Mouse (Mus musculus) megakaryocyte-erythroid progenitor cell, adult 5-6 weeks (primary cell): ENCODE measurements around the gene Atg10. TPM values are rescaled to one million over a fixed set of nuclear protein-coding genes. Genes with fewer than 3 reads are reported as not detected.
A peak's percentile ranks its signal among the peaks of the same experiment; 100 is the strongest.

Experiments
- ATAC-seq: replicated peaks from 2 replicates; pipeline ENCODE4 v1.8.0; 2016; ENCODE audit warnings: mild to moderate bottlenecking, inconsistent platforms; ENCODE audit not compliant: severe bottlenecking, poor library complexity, low FRiP score, low TSS enrichment
- total RNA-seq, 2 experiments: library from RNA; stranded (forward) in 1 of 2; stranded (reverse) in 1 of 2; fragments of 200-1000, 215-1000 nt in 1 of 2; fragments of >200 nt in 1 of 2; fragmentation: Nextera tagmentation in 1 of 2; gene quantifications; 2 replicates each; pipeline ENCODE4 v1.2.3; 2014 to 2017

Atg10 gene
- total RNA-seq, 2 experiments from 2014 or later, result 3.9 to 5.4 TPM

DNA sequence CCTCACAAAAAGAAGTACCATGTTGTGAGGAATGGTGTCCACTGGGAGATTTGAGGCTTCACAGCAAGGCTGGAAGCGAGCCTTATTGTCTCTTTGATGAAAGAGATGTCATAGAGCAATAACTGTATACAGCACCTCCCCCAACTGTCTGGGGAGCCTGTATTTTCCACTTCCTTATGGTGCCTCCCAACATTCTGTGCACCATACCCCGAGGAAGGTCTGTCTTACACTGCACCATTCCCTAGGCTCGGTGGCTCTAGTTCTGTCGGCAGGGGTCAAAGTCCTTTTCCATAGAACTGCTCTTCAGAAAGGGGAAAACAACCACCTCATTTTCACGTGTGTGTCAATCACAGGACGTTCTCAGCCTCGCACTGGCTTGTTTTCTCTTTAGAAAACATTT is 69.1 kb downstream of the Atg10 start:
- no peak for ATAC-seq

DNA sequence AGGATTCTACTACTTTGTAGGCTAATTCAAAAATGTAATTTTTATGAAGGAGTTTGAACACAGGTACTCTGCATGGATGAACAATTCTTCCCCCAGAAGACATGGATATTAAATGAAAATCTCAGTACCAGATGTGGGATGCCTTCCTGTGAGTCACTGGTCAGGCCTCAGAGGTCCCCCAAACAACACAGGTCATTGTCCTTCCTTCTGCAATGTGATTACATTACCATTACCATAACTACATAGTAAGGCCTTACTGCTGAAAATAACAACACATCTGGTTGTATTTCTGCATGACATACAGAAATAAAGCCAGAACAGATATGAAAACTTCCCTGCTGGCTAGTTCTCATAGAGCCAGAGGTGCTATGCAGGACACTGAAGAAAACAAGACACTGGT is 87.4 kb downstream of the Atg10 start:
- ATAC-seq, result no peak

DNA sequence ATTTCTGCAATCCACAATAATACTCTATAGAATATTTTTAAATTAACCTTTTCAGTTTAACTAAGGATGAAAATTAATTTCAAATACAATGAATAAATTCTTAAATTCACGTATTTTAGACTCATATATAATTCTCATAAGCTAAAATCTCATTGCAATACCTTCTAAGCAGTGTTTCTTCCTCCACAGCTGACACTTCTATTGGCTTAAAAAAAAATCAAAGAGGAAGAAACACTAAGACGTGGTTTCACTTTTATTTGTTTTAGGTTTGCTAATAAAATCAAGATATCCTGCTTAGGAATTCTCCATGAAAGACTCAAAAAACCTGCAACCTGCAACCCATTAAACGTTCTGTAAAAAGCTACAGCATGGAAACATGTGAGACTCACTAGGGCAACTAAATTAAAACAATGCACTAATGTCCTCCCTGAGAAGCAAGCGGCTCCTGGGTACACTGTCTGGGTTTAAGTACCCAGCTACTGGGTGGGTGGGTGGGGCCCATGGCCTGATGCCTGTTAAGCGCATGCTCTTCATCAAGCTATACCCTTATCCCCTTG is 90.4 kb downstream of the Atg10 start:
- no peak for ATAC-seq

DNA sequence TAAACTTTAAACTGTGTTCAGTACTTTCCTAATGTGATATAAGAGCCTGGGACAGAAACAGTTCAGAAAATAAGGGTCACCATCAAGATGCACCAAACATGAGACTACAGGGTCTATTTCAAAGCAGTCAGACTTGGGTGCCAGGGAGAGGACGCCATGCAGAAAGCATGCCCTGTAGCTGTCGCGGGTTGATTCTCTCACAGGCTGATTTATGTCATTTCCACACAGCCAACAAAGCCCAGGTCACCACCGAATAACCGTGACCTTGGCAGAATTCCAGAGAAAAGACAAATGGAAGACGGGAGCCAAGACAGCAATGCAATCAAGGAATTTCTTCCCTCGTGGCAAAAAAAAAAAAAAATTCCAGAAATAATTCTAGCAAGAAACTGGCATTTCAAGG is 94.7 kb downstream of the Atg10 start:
- no peak for ATAC-seq

DNA sequence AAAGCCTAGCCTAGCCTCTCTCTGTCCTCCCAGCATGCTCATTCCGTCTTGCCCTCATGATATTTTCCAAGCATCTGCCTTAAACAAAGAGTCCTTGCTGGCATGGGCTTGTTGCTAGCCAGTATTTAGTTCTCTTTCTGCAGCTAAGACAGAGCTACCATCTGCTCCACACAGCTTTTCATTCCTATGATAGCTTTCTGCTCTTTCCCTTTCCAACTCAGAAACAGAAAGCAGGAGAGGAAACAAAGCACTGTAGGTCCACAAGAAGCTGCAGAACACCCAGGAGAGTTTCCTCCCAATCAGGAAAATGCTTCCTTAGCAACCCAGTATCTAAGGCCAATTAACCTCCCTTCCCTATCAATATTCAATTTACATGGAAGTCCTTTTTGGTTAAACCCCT is 95.2 kb downstream of the Atg10 start:
- no peak for ATAC-seq

DNA sequence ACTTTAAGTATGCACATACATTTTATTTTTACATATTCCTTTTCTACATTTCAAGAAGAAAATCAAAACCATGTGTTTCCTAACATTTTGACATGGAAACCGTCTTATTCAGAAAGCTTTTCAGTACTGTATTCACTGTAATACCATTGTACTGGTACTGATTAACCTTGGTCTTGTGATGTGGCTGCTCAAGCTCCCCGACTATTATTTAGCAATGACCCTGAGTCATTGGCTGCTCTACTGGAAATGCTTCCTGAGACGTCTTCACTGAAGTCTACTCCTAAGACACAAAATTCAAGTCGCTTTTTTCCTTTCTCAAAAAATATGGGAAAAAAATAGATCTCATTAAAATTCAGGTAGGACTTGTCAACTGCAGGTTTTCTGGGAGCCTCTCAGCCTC is 105.6 kb downstream of the Atg10 start:
- ATAC-seq, result no peak

DNA sequence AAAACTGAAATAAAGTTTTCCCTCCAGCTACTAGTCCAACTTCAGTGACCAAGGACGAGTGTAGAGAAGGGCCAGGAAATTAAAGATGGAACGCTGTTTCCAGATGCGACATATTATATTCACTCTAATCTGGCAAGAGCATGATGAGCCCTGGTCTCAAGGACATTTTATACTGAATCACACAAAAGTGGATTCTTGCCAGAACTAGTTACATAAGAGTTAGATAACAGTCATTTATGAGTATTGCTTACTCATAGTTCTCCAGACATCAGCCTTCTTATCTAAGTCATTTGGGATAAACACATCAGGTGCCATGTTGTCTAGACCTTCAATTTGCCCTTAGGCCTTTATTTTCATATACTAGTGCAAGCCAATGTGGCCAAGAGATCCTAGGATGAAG is 108.9 kb downstream of the Atg10 start:
- no peak for ATAC-seq

DNA sequence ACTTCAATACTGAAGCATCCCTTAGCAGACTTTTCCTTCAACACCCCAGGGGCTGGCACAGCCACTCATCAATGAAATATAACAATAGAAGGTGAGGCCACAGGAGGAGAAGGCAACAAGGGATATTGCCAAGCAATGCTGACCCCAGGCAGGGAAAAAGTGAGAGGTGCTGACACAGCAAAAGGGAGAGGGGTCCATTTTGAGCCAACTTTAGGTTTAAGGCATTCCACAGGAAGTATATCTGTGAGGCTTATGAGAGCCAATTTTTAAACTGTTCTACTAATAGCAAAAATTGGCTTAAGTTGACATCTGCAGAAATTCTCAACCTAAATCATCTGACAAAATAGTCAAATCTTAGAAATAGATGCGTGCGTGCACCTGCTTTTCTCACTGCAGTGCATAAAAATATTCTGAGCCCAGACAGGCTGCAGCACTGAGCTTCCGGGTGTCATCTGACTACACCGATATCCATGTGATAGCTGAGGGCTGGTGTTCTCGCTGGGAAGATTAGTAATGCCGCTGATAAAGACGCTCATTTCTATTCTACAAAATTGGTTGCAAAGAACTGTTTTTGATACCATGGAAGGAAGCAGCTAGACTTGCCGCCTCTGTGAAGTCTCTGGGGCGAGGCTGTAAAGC is 116.3 kb downstream of the Atg10 start:
- ATAC-seq, result no peak

DNA sequence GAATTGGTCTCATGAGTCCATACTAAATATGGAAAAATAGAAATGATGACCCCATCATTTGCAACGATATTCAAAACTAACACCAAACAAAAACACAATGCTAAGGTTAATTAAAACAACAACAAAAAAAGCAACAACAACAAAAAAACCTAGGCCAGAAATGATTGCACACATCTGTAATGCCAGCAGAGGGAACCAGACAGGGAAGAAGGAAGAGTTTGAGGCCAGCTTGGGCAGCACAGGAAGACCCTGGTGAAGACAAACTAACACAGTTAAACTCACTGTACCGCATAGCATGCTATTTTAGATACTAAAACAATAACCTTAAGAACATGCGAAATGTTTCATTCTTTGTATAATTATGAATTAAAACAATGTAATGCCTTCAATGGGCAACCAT is 121.5 kb downstream of the Atg10 start:
- no peak for ATAC-seq

DNA sequence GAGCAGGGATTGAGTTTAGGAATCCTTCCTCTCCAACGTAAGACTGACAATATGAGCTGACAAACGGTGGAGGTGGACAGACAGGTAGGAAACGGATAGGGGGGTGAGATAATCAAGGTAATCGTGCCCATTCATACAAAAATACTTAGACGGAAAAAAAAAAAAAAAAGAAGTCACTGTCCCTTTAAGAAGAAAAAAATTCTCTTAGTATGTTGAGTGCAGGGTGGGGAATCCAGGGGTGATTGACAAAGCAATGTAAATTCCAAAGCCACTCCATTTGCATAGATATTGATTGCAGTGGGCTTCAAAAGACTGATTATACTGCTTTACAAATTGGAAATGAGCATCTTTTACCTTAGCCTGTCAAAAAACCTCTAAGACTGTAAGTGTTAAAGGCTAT is 123.4 kb downstream of the Atg10 start:
- ATAC-seq, result no peak

DNA sequence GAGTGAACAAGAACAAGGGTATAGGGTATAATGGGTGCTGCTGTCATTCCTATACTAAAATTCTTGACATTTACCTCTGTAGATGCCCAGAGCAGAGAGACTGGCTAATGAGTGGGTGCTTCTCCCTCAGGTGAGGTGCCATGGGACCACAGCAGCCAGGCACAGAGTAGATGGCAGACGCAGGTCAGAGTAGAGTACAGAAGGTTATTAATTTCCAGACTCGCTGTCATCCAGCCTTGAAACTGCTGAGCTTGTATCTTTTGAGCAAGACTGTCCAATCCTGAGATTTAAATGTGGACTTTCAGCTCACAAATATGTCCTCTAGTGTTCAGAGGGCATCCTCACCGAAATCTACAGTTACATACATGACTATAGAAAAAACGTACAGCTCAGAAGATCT is 128.9 kb downstream of the Atg10 start:
- no peak for ATAC-seq

DNA sequence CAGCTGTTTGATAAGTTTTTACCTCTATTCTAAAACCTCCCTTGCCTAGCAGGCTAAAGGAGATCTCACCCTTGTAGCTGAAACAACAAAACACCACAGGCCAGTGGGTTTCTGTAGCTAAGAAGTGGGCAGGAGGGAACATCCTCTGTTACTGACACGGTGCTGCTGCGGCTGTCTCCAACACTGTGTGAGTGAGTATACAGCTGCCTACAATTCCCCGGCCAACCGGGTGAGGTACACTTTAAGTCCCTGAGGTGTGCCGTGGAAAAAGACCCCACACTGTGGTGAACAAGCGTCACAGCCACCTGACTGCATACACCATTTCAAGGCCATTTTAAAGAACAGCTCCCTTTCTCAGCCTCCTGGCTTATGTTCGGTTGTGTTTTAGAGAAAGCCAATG is 129.6 kb downstream of the Atg10 start:
- peak; percentile 39; the same call in 1 of the 2 replicates for ATAC-seq

DNA sequence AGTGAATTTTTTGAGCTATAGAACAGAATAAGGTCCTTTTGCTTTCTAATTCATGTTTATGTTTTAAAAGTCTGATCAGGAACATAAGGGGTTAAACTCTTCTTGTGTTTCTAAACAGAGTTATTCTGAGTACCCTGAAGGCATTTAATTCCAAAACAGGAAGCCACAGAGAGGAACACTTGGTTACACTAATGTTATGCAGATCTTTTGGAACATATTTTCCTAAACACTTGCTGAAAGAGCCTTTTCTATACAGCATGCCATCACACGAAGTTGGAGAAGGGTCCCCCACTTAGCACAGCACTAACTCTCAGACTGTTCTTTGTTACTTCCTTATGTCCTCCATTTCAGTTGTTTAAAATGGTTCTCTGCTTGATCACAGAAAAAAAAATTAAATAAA is 130.2 kb downstream of the Atg10 start:
- ATAC-seq, result no peak

DNA sequence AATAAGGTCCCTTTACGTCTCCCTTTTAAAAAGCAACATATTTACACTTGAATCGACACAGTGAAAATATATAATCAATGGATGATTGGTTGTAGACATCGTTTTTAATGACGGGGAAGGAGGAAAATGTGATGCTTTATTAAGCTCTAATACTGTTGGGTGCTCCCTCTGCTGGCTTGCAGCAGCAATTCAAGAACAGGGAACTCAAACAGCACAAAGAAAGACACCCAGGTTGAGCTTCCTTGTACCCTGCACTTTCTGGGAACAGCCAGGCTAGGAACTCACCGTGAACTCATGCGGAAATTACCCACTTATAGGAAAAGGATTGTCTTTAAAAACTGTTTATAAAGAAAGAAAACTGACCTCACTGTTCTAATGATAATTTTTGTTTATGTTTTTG is 130.6 kb downstream of the Atg10 start:
- ATAC-seq, result peak; percentile 89

DNA sequence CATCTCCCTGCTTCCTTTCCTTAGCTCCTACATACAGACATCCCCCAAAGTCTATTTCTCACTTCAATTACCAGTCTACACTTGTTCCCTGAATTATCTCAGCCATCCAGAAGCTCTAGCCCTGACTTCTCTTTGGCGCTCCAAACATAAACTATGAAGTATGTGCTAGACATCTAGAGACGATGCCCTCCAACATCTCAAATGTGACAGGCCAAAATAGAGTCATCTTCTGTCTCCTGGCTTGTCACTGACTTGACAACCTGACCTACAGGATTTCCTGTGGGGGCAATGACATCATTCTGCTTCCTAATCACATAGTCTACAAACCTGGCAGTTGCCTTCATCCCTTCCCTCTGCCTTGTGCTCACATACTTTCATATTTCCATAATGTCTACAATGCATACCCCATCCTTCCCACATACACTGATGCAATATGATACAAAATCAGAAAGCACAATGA is 132.0 kb downstream of the Atg10 start:
- ATAC-seq, result no peak

DNA sequence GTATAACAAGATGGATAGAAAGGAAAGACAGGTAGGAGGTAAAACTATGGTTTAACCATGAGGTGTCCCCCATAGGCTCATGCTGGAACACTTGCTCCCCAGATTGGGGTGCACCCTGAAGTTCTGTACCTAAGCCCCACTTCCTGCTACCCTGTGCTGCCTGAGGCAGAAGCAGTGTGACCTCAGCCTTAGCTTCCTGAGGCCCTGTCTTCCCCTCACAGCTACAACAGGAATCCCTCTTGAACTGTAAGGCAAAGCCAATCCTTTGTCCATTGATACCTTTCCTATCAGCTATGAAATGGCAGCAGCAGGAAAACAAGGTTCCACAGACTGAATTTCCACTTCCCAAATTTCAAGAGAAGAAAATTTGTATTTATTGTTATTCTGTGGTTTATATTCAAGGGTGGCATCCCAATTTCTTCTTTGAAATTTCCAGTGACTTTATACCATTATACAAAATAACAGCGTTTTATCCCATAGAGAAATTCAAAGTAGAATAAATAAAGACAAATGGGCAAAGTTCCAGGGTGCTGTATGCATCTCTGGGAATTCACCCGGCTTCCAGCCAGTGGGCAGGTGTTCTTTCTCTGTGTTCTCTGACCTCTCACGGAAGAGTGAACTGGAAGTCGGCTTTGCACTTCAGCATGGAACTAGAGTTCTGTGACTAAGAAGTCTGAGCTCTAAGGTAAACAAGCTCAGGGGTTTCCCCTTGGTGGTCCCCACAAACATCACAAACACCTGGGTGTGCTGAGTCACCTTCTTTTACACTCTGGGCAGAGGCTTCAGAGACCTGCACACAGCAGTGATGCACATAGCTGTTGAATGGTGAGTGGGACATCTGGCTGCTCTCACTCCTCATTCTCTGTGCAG is 132.7 kb downstream of the Atg10 start:
- ATAC-seq, result no peak

DNA sequence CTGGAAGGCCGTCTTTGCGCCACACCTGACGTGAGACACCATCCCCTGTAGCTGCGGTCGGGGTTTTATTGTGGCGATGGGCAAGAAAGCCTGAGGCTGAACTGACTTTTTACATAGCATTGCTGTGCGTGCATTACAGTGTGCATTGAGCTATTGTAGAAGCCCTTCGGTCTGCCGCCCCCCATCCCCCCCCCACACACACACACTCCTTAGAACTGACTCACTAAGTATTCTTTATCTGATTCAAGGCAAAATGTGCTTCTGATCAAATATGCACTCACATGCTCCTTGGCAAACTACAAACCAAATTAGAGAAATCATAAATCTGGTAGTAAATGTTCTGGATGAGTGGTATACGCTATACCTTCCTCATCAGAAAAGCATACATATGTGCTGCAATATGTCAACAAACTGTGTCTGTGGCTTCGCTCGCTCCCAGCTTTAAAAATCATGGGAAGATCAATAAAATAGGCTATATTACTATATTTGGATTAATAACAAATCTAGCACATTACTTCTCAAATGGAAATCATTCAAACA is 137.3 kb downstream of the Atg10 start:
- ATAC-seq, result no peak

DNA sequence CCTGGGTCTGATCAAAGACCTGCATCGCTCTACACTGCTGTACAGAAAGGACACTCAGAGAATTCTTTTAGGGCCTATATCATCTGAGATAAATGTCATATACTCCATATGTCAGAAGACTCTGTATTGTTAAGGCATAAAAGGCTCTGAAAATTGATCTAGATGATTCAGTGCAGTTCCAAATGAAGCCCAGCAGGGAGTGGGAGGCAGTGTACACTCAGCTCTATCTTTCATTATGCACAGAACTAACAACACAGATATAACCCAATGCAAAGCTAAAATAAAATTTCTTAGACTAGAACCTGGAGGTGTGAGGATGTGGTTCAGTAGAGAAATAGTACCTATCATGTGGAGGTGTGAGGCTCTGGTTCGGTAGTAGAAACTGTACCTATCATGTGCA is 151.4 kb downstream of the Atg10 start:
- ATAC-seq, result no peak

DNA sequence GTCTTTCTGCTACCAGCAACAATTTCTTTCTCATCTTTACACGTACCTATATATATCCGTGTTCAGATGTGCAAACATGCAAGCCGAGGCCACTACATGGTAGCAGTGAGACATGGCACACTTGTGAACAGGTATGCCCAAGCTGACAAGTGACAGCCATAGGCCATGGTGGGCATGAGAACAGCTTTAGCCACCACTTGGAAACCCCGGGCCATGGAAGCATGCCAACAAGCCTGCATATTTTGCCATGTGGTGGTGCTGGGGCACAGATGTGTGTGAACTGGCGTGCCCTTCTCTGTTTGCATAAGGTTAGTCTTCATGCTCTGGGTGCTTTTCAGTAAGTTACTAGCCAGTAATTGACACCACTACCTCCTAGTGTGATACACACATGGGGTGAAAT is 162.9 kb downstream of the Atg10 start:
- ATAC-seq, result no peak

DNA sequence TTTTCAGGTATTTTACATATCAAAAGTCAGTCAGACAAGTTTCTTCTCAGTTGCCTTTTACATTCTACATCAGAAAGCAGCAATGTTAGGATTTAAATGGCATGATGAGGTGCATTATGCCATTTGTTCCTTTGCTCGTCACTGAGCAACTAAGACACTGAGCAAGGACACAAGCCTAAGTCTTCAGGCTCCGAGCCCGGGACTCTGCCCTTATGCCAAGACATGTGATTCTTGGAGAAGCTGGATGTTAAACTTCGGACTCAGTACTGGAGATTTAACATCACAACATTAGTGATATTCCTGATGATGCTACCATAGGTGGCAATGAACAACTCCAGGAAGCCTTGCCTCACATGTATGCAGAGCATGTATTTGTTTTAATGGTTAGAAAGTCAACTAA is 175.6 kb downstream of the Atg10 start:
- no peak for ATAC-seq

DNA sequence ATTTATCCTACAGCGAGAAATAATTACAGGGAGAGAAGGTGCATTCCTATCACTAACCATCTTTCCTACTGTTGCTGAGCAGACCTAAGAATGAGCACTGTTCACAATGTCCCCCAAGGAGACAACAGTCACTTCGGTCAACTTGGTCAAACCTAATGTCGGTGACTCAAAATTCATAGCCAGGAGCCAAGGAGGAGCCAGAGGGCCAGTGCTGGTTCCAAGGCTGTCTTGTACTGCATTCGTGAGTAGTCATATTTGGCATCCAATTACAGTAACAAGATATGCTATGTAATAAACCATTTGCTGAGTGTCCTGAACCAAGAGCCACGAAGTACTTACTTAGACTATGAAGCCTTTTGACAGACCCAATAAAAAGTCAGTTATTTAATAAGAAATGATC is 176.9 kb downstream of the Atg10 start:
- no peak for ATAC-seq
